Mouse (Mus musculus) limb, embryonic 10.5 days (tissue): Measurements from ENCODE around the gene Camk2g. TPM values are rescaled to one million over a fixed set of nuclear protein-coding genes. Genes with fewer than 3 reads are reported as not detected.
A peak's percentile ranks its signal among the peaks of the same experiment; 100 is the strongest.

Experiments used
- DNase-seq: peaks from one replicate; pipeline ENCODE4 v3.0.0-alpha.2; 2017; ENCODE audit warnings: low spot score
- H3K27ac ChIP-seq: fragments of 300-500 bp; sonication (generic); 2 replicates; pipeline ENCODE4 v1.5.1; 2016; ENCODE audit warnings: mild to moderate bottlenecking
- H3K27me3 ChIP-seq: fragments of 300-500 bp; sonication (generic); 2 replicates; pipeline ENCODE4 v1.6.1; 2016; ENCODE audit warnings: low read depth, mild to moderate bottlenecking; ENCODE audit not compliant: poor library complexity, severe bottlenecking
- H3K36me3 ChIP-seq: fragments of 300-500 bp; sonication (generic); 2 replicates; pipeline ENCODE4 v1.6.1; 2016; ENCODE audit warnings: mild to moderate bottlenecking, moderate library complexity
- H3K4me1 ChIP-seq: fragments of 300-500 bp; sonication (generic); 2 replicates; pipeline ENCODE4 v1.6.1; 2016
- H3K4me3 ChIP-seq: fragments of 300-500 bp; sonication (generic); 2 replicates; pipeline ENCODE4 v1.5.1; 2016; ENCODE audit warnings: mild to moderate bottlenecking, moderate library complexity
- H3K9me3 ChIP-seq: fragments of 300-500 bp; sonication (generic); replicated peaks from 2 replicates; pipeline ENCODE4 v1.6.1; 2016; ENCODE audit warnings: mild to moderate bottlenecking
- WGBS: fragments of 180-500 bp; shearing (Covaris S2); methylation state at CpG from one replicate; pipeline ENCODE4 v1.1.7; 2016; 5-methylcytosine and 5-hydroxymethylcytosine counted together
- polyA plus RNA-seq: library from polyadenylated mRNA; unstranded; fragments of >200 nt; fragmentation: Nextera tagmentation; extraction: Ambion mirVana; gene quantifications from 2 replicates; pipeline ENCODE4 v1.2.1, GENCODE M21; 2016

Camk2g gene
- polyA plus RNA-seq: 43.3 and 57.6 TPM in 2 replicates

DNA sequence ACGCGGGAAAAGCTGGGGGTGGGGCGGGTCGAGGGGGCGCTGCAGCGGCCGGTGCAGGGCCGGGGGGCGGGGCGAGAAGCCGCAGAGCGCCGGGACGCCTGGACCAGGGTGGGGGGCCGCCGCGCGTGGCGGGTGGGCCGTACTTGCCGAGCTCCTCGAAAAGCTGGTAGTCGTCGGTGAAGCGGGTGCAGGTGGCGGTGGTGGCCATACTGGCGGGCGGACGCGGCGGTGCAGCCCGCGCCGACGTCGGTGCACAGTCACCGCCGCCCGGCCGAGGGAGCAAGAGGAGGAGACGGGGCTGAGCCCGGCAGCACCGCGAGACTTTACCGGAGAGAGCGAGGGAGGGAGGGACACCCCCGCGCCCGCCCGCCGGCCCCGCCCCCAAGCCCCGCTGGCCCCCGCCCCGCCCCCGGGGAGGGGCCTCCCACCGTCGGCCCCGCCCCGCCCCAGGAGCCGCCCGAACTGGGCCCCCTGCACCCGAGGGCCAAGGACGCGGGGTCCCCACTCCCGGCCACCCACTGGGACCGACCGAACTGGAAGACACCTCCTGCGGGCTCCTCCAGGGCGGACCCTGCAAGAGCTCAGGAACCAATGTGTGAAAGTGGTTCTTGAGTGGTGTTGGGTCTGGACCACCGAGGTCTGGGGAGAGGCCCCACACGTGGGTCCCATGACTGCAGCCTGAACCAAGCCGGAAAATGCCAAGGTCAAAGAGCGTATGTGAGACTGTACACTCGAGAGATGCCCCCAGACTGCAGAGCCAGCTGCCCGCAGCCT is at the start of gene Camk2g:
Camk2g (minus strand) TSS at position 331 of the 774 bp plus-strand sequence.
- Histone ChIP-seq H3K27ac (peak within 1 kb of the TSS; percentile 95), H3K36me3 (peaks cover 37% of the 10 kb centered on the region), H3K9me3 (no peaks in the 10 kb centered on the region), H3K4me1 (peaks cover 42% of the 10 kb centered on the region), H3K4me3 (peak within 1 kb of the TSS; percentile 93), H3K27me3 (no peaks in the 10 kb centered on the region)
- peak; percentile 90 for DNase-seq
- 2% methylated on average over 67 of the region's 76 CpGs for WGBS

DNA sequence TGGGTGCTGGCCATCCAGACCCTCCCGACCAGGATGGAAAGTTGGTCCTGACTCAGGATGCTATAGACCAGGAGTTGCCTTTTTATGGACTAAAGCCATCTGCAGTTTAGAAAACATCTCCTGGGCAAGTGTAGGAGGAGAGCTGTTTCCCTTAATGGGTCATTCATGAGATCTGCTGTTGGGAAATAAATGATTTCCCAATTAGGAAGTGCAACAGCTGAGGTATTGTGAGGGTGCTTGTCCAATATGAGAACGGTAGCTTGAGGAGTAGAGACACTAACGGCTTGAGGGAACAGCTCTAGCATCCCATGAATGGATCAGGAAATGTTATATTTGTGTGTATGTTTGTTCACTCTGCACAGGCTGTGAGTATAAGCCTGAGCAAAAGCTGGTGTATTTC is 48.7 kb upstream of the Camk2g start:
- no peak for DNase-seq
- Histone ChIP-seq H3K4me1 (peaks cover 11% of the 10 kb centered on the region), H3K9me3 (no peaks in the 10 kb centered on the region), H3K27me3 (peaks cover 19% of the 10 kb centered on the region), H3K36me3 (no peaks in the 10 kb centered on the region), H3K4me3 (no peak overlapping the region), H3K27ac (no peak overlapping the region)
- 89% methylated on average over 3 of the region's 3 CpGs for WGBS

DNA sequence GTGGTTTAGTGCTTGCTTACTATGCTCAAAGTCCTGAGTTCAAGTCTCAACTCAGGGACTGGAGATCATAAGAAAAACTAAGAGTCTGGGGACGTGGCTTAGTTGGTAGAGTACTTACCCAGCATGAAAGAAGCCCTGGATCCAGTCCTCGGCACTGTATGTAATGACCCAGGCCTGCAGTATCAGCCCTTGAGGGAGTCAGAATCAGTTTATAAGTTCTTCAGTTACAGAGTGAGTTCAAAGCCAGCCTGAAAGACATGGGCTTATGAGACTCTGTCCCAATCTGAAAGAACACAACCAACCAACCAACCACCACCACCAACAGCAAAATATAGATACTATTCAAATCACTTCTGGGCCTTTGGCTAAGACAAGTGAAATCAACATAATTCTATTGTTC is 47.6 kb upstream of the Camk2g start:
- no peaks in the 10 kb centered on the region for H3K9me3 ChIP-seq
- H3K36me3 ChIP-seq: no peaks in the 10 kb centered on the region
- H3K4me3 ChIP-seq: no peak overlapping the region
- peaks cover 27% of the 10 kb centered on the region for H3K27me3 ChIP-seq
- no peak for DNase-seq
- WGBS: 84% methylated on average over 2 of the region's 2 CpGs
- no peak overlapping the region for H3K27ac ChIP-seq
- peaks cover 22% of the 10 kb centered on the region for H3K4me1 ChIP-seq

DNA sequence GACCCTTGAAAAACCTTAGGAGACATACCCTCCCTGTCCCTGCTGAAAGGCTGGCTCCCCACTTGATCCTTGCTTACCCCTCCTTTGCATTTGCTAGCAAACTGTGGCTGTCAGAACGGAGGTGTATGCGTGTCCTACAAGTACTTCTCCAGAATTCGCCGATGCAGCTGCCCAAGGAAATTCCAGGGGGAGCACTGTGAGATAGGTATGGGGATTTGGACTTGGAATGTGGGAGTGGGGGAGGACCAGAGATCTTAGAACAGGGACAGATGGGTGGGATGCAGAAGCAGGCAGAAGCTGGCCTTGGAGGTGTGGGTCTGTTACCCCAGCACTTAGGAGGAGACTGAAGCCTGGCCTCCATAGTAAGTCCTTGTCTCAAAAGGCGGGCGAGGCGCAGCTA is 43.8 kb upstream of the Camk2g start:
- Histone ChIP-seq H3K27ac (no peak overlapping the region), H3K4me1 (peaks cover 18% of the 10 kb centered on the region), H3K4me3 (no peak overlapping the region), H3K27me3 (peaks cover 31% of the 10 kb centered on the region), H3K36me3 (no peaks in the 10 kb centered on the region), H3K9me3 (no peaks in the 10 kb centered on the region)
- WGBS: 74% methylated on average over 7 of the region's 7 CpGs
- DNase-seq: no peak

DNA sequence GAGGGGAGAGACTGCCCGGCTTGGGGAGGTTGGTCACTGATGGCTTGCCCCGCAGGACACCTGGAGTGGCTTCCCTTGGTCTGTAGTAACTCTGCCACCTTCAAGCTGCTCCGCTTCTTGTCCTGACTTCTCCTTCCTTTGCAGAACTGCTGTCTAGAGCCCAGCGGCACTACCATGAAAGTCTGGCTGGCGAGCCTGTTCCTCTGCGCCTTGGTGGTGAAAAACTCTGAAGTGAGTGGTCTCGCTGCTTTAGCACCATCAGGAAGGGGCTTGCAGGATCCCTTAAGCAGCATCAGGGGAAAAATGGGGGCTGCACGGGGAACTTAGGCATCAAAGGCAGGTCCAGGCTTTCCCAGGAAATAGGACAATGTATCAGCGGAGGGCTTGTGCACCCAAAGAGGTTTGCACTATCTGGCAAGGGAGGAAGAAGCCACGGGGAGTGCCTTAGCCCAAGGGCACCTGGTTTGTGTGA is 43.1 kb upstream of the Camk2g start:
- WGBS: 8% methylated on average over 10 of the region's 10 CpGs
- Histone ChIP-seq H3K4me3 (peak overlapping the region; percentile 65), H3K36me3 (no peaks in the 10 kb centered on the region), H3K9me3 (no peaks in the 10 kb centered on the region), H3K27ac (peak overlapping the region; percentile 85), H3K4me1 (peaks cover 18% of the 10 kb centered on the region), H3K27me3 (peaks cover 31% of the 10 kb centered on the region)
- no peak for DNase-seq

DNA sequence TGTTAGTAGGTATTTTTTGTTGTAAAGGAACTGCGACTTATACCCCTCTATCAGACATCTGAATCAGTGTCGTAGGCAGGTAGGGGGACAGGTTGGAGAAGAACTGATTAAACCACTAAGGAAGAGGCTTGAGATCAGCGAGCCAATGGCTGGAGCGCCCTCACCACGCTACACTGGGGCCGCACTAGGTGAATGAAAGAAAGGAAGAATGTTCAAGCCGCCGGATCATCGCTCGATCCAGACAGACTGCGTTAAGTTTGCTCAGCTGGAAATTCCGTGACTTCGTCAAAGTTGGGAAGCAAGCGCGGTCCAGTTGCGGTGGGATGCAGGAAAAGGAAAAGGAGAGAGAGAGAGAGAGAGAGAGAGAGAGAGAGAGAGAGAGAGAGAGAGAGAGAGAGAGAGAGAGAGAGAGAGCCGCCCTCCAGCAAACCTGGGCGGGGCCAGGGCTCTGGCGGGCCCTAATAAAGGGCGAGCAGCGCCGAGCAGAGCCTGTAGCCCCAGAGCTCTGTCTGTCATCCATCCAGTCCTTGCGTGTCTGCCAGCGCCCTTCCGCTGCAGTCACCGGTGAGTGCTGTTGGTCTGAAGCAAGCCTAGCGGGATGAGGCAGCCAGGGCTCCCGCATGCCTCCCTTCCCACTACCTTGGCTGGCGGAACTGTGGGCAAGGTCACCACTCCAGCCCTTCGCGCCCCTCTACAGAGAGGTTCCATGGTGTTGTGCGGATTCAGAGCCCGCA is 42.5 kb upstream of the Camk2g start, which contains the start of gene Plau:
Plau (plus strand) TSS at position 490 of the 734 bp plus-strand sequence.
- peak within 1 kb of the TSS; percentile 65 for H3K4me3 ChIP-seq
- H3K4me1 ChIP-seq: peaks cover 18% of the 10 kb centered on the region
- 1% methylated on average over 32 of the region's 33 CpGs for WGBS
- H3K27me3 ChIP-seq: peaks cover 31% of the 10 kb centered on the region
- no peaks in the 10 kb centered on the region for H3K9me3 ChIP-seq
- H3K27ac ChIP-seq: peak within 1 kb of the TSS; percentile 85
- DNase-seq: peak; percentile 80
- H3K36me3 ChIP-seq: no peaks in the 10 kb centered on the region

DNA sequence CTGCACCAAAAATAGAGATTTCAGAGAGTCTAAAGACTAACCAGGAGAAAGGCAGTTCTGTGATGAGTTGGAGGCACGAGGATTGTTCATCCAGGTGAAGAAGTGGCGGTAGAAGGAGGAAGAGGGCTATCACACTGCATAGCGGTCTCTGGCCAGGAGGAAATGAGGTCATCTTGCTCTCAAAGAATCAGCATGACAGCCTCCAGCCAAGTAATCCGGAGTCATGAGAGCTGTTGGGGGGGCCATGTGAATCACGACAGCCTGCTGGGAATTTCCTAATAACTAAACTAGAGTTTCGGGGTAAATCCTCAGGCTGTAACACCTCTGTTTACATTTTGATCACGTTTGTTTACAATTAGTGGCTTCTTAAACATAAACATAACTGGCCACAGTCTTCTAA is 40.2 kb upstream of the Camk2g start:
- WGBS: 65% methylated on average over 7 of the region's 7 CpGs
- H3K9me3 ChIP-seq: no peaks in the 10 kb centered on the region
- peaks cover 21% of the 10 kb centered on the region for H3K4me1 ChIP-seq
- no peak for DNase-seq
- H3K27ac ChIP-seq: no peak overlapping the region
- no peak overlapping the region for H3K4me3 ChIP-seq
- peaks cover 27% of the 10 kb centered on the region for H3K27me3 ChIP-seq
- no peaks in the 10 kb centered on the region for H3K36me3 ChIP-seq

DNA sequence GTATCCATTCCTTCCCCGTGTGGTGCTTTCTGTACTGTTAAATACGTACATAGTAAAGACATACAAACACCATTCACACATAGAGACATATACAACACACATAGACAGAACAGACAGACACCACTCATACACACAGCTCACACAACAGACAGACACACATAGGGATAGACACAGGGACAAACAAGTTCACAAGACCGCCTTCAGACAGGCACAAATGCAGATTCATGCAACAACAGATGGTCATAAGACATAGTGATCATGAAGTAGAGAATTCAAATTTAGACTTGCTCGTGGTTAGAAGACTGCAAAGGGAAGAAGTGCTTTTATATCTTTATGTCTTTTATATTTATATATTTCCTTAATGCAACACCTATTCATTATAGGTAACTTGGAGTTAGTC is 39.6 kb upstream of the Camk2g start:
- 89% methylated on average over 4 of the region's 4 CpGs for WGBS
- Histone ChIP-seq H3K4me3 (no peak overlapping the region), H3K36me3 (no peaks in the 10 kb centered on the region), H3K27me3 (peaks cover 21% of the 10 kb centered on the region), H3K4me1 (peaks cover 21% of the 10 kb centered on the region), H3K9me3 (no peaks in the 10 kb centered on the region), H3K27ac (no peak overlapping the region)
- DNase-seq: no peak

DNA sequence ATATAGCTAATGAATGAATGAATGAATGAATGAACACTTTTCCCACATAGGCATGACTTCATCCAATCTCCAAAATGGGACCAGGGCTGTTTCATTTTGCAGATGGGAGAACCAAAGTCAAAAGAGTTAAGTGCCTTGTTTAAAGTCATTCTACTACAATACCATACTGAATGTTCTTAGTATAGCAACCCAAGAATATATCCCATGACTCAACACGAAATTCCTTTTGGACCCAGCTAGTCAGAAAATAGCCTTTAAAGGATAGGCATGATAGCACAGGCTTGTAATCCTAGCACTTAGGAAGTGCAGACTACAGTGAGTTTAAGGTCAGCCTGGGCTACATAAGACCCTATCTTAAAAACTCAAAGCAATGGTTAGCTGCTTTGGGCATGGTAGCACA is 38.0 kb upstream of the Camk2g start:
- H3K4me1 ChIP-seq: peaks cover 12% of the 10 kb centered on the region
- H3K9me3 ChIP-seq: no peaks in the 10 kb centered on the region
- peaks cover 5% of the 10 kb centered on the region for H3K27me3 ChIP-seq
- 73% methylated on average over 1 of the region's 1 CpGs for WGBS
- no peaks in the 10 kb centered on the region for H3K36me3 ChIP-seq
- no peak overlapping the region for H3K27ac ChIP-seq
- DNase-seq: no peak
- H3K4me3 ChIP-seq: no peak overlapping the region

DNA sequence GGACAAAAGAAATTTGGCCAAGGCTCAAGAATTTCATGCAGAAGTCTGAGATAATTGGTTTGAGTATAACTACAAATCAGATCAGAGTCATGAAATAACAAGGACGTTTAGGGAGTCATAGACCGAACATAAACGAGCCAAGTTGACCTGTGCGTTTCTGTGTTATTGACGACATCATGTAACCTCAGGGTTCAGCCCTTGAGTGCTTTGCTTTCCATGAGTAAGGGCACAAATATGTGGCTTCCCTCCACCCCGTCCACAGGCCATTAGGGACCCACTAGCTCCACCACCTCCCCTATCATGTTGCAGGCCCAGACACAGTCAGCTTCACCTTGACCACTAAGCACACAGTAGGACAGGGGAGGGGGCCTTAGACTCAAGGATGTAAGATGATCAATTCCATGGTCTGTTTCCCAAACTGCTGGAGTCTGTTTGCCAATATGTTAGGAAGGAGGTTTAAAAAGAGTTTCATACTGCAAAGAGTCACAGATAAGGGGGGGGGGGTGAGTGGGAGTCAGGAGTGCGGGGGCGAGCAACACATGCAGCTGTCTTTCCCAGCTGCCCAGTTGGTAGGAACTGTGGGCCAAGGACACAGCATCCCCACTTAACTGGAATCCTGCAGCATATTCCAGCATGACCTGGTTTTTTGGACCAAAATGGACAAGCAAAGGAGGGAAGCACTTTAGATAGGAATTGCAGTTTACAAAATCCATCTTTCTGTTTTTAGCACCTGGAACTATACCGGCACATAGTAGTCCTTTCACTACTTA is 37.4 kb upstream of the Camk2g start:
- Histone ChIP-seq H3K27ac (no peak overlapping the region), H3K4me3 (no peak overlapping the region), H3K9me3 (no peaks in the 10 kb centered on the region), H3K4me1 (peaks cover 7% of the 10 kb centered on the region), H3K27me3 (peaks cover 4% of the 10 kb centered on the region; the same call in 1 of the 2 replicates), H3K36me3 (no peaks in the 10 kb centered on the region)
- DNase-seq: no peak
- 80% methylated on average over 9 of the region's 9 CpGs for whole genome bisulfite sequencing

DNA sequence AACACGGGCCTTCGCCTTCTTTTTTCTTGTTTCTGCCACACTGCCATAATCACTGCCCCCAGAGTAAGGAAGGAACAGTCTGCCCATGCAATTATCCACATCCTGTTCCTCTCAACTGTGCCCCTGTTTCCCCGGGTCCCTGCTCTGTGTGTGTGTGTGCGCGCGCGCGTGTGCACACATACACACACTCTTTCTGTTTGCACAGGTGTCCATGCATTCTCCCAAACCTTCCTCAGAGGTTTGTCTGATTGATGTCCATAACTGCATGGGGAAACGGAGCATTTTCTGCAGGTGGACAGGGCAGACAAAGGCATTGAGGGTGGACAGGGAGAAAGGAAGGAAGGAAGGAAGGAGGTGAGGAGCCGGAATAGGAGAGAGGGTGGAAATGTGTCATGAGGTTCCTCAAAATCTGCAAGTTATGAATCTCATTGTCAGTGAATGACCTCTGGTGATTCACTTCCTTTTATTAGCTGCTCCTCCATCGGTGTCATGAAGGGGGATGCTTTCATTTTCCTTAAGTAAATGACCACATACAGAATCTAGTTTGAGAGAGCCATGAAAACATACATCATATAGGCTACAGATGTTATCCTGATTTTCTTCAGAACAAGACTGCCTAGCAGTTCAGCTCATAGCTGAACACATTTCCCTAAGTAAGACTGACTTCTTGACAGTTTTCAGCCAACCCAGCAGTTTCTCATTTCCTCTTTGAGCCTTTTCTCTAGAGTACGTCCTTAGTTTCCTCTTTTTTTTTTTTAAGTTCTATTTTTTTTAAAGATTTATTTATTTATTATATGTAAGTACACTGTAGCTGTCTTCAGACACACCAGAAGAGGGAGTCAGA is 35.9 kb upstream of the Camk2g start:
- H3K4me1 ChIP-seq: peaks cover 8% of the 10 kb centered on the region
- H3K9me3 ChIP-seq: no peaks in the 10 kb centered on the region
- WGBS: 87% methylated on average over 12 of the region's 12 CpGs
- H3K27ac ChIP-seq: no peak overlapping the region
- H3K4me3 ChIP-seq: no peak overlapping the region
- no peak for DNase-seq
- H3K27me3 ChIP-seq: peaks cover 3% of the 10 kb centered on the region; the same call in 1 of the 2 replicates
- H3K36me3 ChIP-seq: no peaks in the 10 kb centered on the region

DNA sequence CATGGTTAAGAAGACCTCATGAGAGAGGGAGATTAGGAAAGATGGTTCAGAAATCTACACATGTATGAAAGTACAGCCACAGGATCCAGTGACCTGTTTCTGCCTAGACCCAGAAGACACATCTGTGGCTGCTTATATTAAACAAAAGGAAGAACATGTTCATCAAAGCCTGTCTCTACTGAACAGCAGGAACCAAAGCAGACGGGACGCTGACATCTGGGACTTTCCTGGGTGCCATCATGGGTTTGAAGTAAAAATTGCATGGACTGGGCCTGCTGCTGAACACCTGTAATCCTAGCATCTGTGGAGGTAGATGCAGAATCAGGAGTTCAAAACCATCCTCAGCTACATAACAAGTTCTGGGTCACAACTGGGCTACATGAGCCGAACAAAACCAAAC is 34.6 kb upstream of the Camk2g start:
- Histone ChIP-seq H3K27ac (no peak overlapping the region), H3K27me3 (no peaks in the 10 kb centered on the region), H3K4me3 (no peak overlapping the region), H3K4me1 (peaks cover 8% of the 10 kb centered on the region), H3K36me3 (no peaks in the 10 kb centered on the region), H3K9me3 (no peaks in the 10 kb centered on the region)
- DNase-seq: no peak
- 87% methylated on average over 3 of the region's 3 CpGs for WGBS
